Mouse (Mus musculus) kidney, embryonic 16.5 days (tissue): ENCODE measurements around the gene Tarsl2. TPM values are rescaled to one million over a fixed set of nuclear protein-coding genes. Genes with fewer than 3 reads are reported as not detected.

Experiments
- ATAC-seq: fragments of 200-750 bp; cut with Nextera tagmentation; 2 replicates; pipeline ENCODE4 v1.8.0; 2017; ENCODE audit warnings: moderate TSS enrichment; ENCODE audit not compliant: low FRiP score, low TSS enrichment
- H3K27ac ChIP-seq: fragments of 300-500 bp; sonication (generic); 2 replicates; pipeline ENCODE4 v1.5.1; 2014; ENCODE audit warnings: low read length
- H3K27me3 ChIP-seq: fragments of 300-500 bp; sonication (generic); 2 replicates; pipeline ENCODE4 v1.6.1; 2014; ENCODE audit warnings: low read length, control low read depth, mixed read lengths; ENCODE audit not compliant: insufficient read depth
- H3K36me3 ChIP-seq: fragments of 300-500 bp; sonication (generic); 2 replicates; pipeline ENCODE4 v1.6.1; 2014; ENCODE audit warnings: low read length, control low read depth, mixed read lengths; ENCODE audit not compliant: insufficient read depth
- H3K4me1 ChIP-seq: fragments of 300-500 bp; sonication (generic); 2 replicates; pipeline ENCODE4 v1.6.1; 2014; ENCODE audit warnings: low read length, control low read depth, mixed read lengths; ENCODE audit not compliant: insufficient read depth
- H3K4me2 ChIP-seq: fragments of 300-500 bp; sonication (generic); replicated peaks from 2 replicates; pipeline ENCODE4 v1.6.1; 2014; ENCODE audit warnings: low read depth, low read length
- H3K4me3 ChIP-seq: fragments of 300-500 bp; sonication (generic); 2 replicates; pipeline ENCODE4 v1.5.1; 2014; ENCODE audit warnings: mild to moderate bottlenecking, low read length
- H3K9ac ChIP-seq: fragments of 300-500 bp; sonication (generic); replicated peaks from 2 replicates; pipeline ENCODE4 v1.6.1; 2014; ENCODE audit warnings: low read length
- H3K9me3 ChIP-seq: fragments of 300-500 bp; sonication (generic); 2 replicates; pipeline ENCODE4 v1.6.1; 2016; ENCODE audit warnings: low read length, control low read depth
- WGBS: fragments of 180-500 bp; shearing (Covaris S2); extraction: QIAGEN DNeasy Blood & Tissue Kit; methylation state at CpG from one replicate; pipeline ENCODE4 v1.1.7; 2014; 5-methylcytosine and 5-hydroxymethylcytosine counted together
- polyA plus RNA-seq: library from polyadenylated mRNA; unstranded; fragments of >200 nt; fragmentation: Nextera tagmentation; extraction: Ambion mirVana; gene quantifications from 2 replicates; pipeline ENCODE4 v1.2.1, GENCODE M21; 2015

Gene Tarsl2
- polyA plus RNA-seq, 1 experiment from 2014 or later, result 11.0 TPM

DNA sequence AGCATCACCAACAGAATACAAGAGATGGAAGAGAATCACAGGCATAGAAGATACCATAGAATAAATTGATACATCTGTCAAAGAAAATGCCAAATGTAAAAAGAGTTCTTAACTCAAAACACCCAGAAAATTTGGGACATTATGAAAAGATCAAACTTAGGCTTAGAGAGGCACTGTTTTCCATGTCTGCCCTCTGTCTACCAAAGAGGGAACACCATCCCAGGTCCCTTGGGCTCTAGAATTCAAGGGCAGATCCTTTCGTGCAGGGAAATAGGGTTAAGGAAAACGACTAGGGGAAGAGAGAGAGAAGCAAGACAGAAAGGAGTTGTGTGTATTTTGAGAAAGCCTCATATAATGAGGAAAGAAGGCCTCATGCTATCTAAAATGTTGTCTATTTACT is 19.2 kb upstream of the Tarsl2 start:
- Histone ChIP-seq H3K9me3 (no peaks in the 10 kb centered on the region), H3K27me3 (no peaks in the 10 kb centered on the region), H3K4me2 (no peak overlapping the region), H3K27ac (no peak overlapping the region), H3K4me3 (no peak overlapping the region), H3K9ac (no peak overlapping the region), H3K4me1 (no peaks in the 10 kb centered on the region), H3K36me3 (no peaks in the 10 kb centered on the region)
- no peak for ATAC-seq
- WGBS, result 49% methylated on average over 2 of the region's 2 CpGs

DNA sequence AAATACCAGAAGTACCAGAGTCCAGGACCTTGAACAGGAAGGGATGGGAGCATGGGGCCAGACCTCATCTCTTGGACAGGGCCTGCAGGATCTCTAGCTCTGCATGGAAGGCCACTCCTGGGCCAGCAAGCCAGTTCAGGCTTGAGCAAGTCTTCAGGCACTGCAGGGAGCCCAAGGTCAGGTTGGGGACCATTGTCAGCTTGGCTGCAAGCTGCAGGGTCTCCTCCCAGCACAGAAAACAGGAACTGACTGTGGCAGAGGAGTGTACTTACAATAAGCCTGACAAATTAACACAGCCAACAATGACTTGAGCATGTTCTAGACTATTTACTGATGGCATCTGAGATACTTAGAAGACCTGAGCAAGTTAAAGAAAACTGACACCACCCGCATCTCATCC is 14.9 kb upstream of the Tarsl2 start:
- Histone ChIP-seq H3K4me3 (no peak overlapping the region), H3K36me3 (no peaks in the 10 kb centered on the region), H3K9ac (no peak overlapping the region), H3K27me3 (no peaks in the 10 kb centered on the region), H3K27ac (no peak overlapping the region), H3K4me2 (no peak overlapping the region), H3K4me1 (no peaks in the 10 kb centered on the region), H3K9me3 (no peaks in the 10 kb centered on the region)
- WGBS, result 75% methylated on average over 1 of the region's 1 CpGs
- ATAC-seq, result no peak

DNA sequence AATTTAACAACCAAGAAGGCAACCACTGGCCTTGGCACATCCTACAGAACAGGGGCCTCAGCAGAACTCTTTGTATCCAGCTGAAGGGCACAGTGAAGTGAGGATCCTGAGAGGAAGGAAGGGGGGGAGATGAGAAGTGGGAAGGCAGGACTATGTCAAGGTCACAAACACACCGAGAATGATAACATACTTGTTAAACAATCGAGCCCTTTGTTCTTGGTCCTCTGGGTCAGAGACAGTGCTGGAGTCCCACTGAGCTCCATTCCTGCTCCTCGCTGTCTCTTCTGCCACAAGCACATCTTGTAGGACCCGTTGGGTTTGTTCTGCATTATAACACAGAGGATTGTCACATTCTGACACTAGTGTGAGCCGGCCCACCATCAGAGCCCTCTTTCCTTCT is 14.0 kb upstream of the Tarsl2 start:
- ATAC-seq, result no peak
- Histone ChIP-seq H3K36me3 (no peaks in the 10 kb centered on the region), H3K27ac (no peak overlapping the region), H3K9me3 (no peaks in the 10 kb centered on the region), H3K9ac (no peak overlapping the region), H3K4me2 (no peak overlapping the region), H3K4me3 (no peak overlapping the region), H3K4me1 (no peaks in the 10 kb centered on the region), H3K27me3 (no peaks in the 10 kb centered on the region)
- 81% methylated on average over 5 of the region's 5 CpGs for WGBS

DNA sequence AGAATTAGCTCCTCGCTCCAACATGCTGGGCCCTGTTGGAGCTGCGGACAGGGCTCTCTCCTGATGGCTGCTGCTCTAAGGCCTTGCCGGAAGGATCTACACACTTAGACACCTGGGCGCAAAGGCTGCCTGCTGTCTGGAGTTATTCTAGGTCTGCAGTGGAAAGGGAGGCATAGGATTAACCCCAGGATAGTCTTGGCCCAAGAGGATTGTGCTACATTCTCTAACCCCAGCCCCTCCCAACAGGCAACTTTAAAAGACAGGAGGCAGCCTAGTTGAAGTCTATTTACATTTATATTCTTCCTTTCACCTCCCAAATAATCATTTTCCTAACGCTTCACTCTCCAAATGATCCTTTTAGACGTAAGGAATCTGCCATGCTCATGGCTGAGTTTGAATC is 8.9 kb upstream of the Tarsl2 start:
- H3K4me2 ChIP-seq, result no peak overlapping the region
- no peak overlapping the region for H3K9ac ChIP-seq
- ATAC-seq, result no peak
- H3K9me3 ChIP-seq, result no peaks in the 10 kb centered on the region
- H3K4me1 ChIP-seq, result no peaks in the 10 kb centered on the region
- no peak overlapping the region for H3K4me3 ChIP-seq
- H3K36me3 ChIP-seq, result no peaks in the 10 kb centered on the region
- 84% methylated on average over 6 of the region's 6 CpGs for WGBS
- H3K27me3 ChIP-seq, result no peaks in the 10 kb centered on the region
- H3K27ac ChIP-seq, result no peak overlapping the region

DNA sequence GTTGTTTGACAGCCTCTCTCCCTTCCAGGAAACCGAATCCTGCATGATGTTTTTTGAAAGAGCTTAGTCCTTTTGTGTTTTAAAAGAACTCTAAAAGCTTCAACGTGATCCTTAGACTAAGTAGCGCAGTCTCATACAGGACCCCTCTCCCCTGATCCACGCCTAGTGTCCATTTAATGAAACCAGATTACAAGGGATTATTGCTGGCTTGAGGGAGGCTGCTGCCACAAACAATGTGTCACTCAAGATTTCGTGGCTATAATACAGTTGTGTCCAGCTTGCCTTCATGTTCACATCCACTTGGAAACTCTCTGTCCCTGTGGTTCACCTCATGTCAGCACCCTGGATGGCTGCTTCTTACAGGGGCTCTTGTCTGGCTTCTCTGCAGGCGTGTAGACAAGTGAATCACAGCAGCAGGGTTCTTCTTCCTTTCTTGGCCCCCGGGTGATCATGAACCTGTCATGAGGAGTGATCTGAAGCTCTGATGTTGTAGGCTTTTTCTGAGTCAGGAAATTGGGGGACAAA is 8.3 kb upstream of the Tarsl2 start:
- no peaks in the 10 kb centered on the region for H3K27me3 ChIP-seq
- ATAC-seq, result no peak
- H3K27ac ChIP-seq, result no peak overlapping the region
- 69% methylated on average over 7 of the region's 7 CpGs for WGBS
- no peaks in the 10 kb centered on the region for H3K9me3 ChIP-seq
- H3K36me3 ChIP-seq, result no peaks in the 10 kb centered on the region
- no peak overlapping the region for H3K4me2 ChIP-seq
- no peaks in the 10 kb centered on the region for H3K4me1 ChIP-seq
- no peak overlapping the region for H3K4me3 ChIP-seq
- no peak overlapping the region for H3K9ac ChIP-seq

DNA sequence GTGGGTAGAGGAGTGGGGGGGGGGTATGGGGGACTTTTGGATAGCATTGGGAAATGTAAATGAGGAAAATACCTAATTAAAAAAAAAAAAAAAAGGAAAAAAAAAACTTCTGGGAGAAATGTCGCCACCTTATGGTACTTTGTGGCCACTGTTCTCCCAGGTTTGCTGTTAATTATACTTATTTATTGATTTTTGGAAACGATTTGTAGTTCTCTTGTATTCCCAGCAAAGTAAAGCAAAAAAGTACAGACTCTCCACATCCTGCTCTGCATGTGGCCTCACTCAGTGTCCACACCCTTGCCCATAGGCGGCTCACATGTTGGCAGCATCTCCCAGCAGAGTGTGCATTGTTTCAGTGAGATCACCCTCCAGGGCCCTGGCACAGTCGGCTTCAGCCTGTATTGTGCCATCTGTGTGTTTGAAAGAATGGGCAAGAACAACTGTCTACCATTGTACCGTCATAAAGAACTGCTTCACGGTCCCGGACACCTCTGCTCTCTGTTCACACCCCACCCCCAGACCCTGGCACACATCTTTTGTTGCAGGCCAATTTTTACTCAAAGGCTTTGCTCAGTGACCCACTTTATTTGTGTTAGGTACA is 6.4 kb upstream of the Tarsl2 start:
- Histone ChIP-seq H3K36me3 (no peaks in the 10 kb centered on the region), H3K9me3 (no peaks in the 10 kb centered on the region), H3K27me3 (peaks cover 7% of the 10 kb centered on the region), H3K4me1 (no peaks in the 10 kb centered on the region), H3K9ac (no peak overlapping the region), H3K27ac (no peak overlapping the region), H3K4me3 (no peak overlapping the region), H3K4me2 (no peak overlapping the region)
- no peak for ATAC-seq
- WGBS, result 66% methylated on average over 7 of the region's 7 CpGs

DNA sequence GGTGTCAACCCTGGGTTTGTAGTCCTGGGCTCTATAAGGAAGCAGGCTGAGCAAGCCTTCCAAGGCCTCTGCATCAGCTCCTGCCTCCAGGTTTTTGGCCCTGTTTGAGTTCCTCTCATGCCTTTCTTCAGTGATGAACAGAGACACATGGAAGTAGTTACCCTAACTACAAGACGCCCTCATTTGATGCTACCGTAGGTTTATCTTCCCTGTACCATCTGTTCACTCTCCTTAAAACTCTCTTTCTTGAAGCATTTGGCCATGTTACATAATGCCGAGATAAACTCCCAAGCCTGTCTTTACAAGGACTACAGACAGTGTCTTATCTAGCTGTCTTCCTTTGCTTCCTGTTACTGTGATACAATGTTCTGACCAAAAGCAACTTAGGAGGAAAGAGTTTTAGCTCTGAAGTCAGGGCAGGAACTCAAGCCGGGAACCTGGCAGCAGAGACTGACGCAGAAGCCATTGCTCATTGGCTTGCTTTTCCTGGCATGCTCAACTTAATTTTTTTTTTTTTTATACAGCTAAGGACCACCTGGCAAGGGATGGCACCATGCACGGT is 4.8 kb upstream of the Tarsl2 start:
- Histone ChIP-seq H3K4me3 (no peak overlapping the region), H3K27me3 (peaks cover 7% of the 10 kb centered on the region), H3K9me3 (no peaks in the 10 kb centered on the region), H3K9ac (no peak overlapping the region), H3K4me1 (no peaks in the 10 kb centered on the region), H3K27ac (no peak overlapping the region), H3K4me2 (no peak overlapping the region), H3K36me3 (no peaks in the 10 kb centered on the region)
- 69% methylated on average over 6 of the region's 6 CpGs for WGBS
- no peak for ATAC-seq

DNA sequence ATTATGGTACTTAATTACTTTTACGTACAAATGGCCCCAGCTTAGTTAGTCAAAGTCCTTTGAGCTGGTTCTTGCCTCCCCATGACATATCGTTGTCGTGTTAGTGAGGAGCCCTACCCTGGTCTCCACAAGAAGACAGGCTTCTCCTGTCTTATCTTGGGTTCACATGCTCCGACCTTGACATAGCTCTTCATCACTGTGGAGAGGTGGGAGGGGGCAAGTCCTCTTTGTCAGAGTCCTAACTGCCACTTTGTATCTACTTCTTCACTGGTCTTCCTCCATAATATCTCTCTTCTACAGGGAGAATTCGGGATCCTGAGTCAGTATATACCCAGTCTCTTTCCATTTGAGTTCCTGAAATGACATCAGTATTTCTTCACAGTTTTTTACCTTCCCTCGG is 4.0 kb upstream of the Tarsl2 start:
- no peak overlapping the region for H3K9ac ChIP-seq
- H3K4me2 ChIP-seq, result no peak overlapping the region
- peaks cover 4% of the 10 kb centered on the region; the same call in 1 of the 2 replicates for H3K4me1 ChIP-seq
- WGBS, result 75% methylated on average over 6 of the region's 6 CpGs
- H3K27ac ChIP-seq, result no peak overlapping the region
- no peaks in the 10 kb centered on the region for H3K9me3 ChIP-seq
- no peaks in the 10 kb centered on the region for H3K36me3 ChIP-seq
- no peak for ATAC-seq
- H3K4me3 ChIP-seq, result no peak overlapping the region
- H3K27me3 ChIP-seq, result peaks cover 7% of the 10 kb centered on the region

DNA sequence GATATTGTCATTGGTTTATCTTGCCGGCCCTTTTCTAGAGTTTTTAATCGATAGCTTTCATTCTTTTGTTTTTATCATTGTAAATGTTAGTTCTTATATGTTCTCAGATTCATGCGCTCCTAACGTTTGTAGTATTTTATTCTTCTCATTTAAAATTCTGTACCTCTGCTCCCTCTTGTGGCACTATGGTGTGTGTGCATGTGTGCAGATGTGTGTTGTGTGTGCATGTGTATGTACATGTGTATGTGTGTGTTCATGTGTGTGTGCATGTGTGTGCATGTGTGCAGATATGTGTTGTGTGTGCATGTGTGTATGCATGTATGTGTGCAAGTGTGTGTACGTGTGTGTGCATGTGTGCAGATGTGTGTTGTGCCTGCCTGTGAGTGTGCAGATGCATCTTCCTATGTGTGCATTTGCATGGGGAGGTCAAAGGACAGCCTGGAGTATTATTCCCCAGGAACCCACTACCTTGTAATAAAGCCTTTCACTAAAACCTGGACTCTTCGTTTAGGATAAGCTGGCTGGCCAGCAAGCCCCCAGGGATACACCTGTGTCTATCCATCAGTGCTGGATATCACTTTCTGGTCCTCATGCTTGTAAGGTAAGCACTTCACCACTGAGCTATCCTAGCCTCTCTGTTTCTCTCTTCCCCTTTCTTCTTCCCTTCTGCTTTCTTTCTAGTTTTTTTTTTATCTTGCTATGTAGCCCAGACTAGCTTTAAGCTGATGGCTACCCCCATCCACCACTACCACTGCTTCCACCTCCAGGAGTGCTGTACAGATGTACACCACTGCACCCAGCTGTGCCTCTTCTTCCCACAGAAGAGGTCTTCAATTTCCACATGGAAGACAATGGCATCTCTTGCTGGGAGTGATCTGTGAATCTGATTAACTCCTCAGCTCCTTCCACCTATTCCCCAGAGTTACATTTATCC is 2.1 kb upstream of the Tarsl2 start:
- Histone ChIP-seq H3K4me3 (no peak overlapping the region), H3K9me3 (no peaks in the 10 kb centered on the region), H3K27me3 (peaks cover 7% of the 10 kb centered on the region), H3K9ac (no peak overlapping the region), H3K4me2 (no peak overlapping the region), H3K27ac (no peak overlapping the region), H3K36me3 (0 out of 2 replicates have a peak, but pooled peaks cover 3% of the 10 kb centered on the region), H3K4me1 (peaks cover 7% of the 10 kb centered on the region; the same call in 1 of the 2 replicates)
- no peak for ATAC-seq
- WGBS, result 73% methylated on average over 6 of the region's 6 CpGs
